Mouse (Mus musculus) spleen, adult 2 months (tissue): Measurements from ENCODE around the gene Slc4a10.

Source experiments
- CTCF ChIP-seq: fragments of 200-500 bp; IDR thresholded peaks from 2 replicates; pipeline ENCODE4 v1.5.1; 2011; ENCODE audit warnings: mild to moderate bottlenecking, inconsistent platforms; ENCODE audit not compliant: insufficient read depth, insufficient read length, insufficient replicate concordance; ENCODE audit errors: extremely low read depth
- POLR2A ChIP-seq: fragments of 200-500 bp; IDR thresholded peaks from 2 replicates; pipeline ENCODE4 v1.6.1; 2011; ENCODE audit warnings: low read depth, low read length, inconsistent platforms

DNA sequence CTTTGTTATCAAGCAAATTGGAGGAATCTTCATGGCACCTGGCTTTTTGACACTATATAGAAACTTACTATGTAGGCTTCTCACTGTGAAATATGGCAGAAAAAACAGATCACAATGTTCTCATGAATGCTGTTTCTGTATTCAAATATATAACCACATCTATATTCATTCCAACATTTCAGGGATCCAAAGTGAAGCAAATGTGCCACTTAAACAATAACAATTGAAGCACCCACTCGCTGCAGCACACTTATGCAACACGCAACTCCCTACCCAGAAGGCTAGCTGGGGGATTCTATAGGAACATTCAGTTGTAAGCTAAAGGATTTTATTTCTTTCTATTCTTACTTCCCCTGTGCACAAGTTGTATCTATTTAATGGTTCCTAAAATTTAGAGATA is 255.5 kb downstream of the Slc4a10 start:
- TF ChIP-seq POLR2A (no peak), CTCF (no peak)
